Mouse (Mus musculus) ovary, adult 2 months (tissue): ENCODE data around the gene Adamts13. TPM values are rescaled to one million over a fixed set of nuclear protein-coding genes. Genes with fewer than 3 reads are reported as not detected.

Experiments used
- polyA plus RNA-seq: library from polyadenylated mRNA; depleted of rRNA; stranded (reverse); fragments of >200 nt; gene quantifications from 2 replicates; pipeline ENCODE4 v1.2.3, GENCODE M21; 2012; rRNA removed

The Adamts13 gene
- 0.08 and 0.10 TPM in 2 replicates for polyA plus RNA-seq

DNA sequence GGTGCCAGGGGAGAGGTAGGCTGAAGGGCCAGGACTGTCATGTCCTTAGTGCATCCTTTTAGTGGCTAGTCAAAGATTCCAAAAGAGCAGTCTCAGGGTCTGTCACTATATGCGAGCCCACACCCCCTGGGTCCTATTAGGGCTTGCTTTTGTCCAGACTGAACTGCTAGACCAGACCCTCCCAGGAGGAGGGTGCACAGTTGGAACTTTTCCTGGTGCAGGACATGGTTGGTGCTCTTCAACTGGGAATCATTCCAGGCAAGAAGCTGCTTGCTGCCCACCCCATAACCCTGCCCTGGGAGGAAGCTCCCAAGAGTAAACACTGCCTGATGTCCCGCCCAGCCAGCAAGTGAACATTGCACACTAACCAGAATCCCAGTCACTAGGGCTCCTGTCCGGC, at the start of gene Adamts13:
TSS of gene Adamts13 (plus strand) at position 301 of the 400 bp plus-strand sequence.

GRCm38 (mm10) chr2:26933304-26934055, 39.7 kb upstream of the Adamts13 start, which contains the start of the genes Surf4 and Stkld1:
Gene Surf4, minus strand, starts transcription at chr2:26933928.
Gene Stkld1, plus strand, starts transcription at chr2:26934047.

GRCm38 (mm10) chr2:26963923-26964723, 9.1 kb upstream of the Adamts13 start, which contains the start of gene Rexo4:
Gene Rexo4, minus strand, starts transcription at chr2:26964386.

GRCm38 (mm10) chr2:27009714-27010244, 36.6 kb downstream of the Adamts13 start, which contains the start of gene Cacfd1:
Gene Cacfd1, plus strand, starts transcription at chr2:27009926.

GRCm38 (mm10) chr2:27027618-27028436, 54.6 kb downstream of the Adamts13 start, which contains the start of gene Slc2a6:
Gene Slc2a6, minus strand, starts transcription at chr2:27027998.

Other genes starting within 250 kb of the Adamts13 start
- gene Abo, start 108.4 kb upstream of the Adamts13 start, polyA plus RNA-seq: 0.12 TPM in 1 of 2 replicates, not detected in the other
- 11.4 and 13.5 TPM in 2 replicates for gene Surf6, start 70.5 kb upstream of the Adamts13 start, polyA plus RNA-seq
- gene Med22, start 62.7 kb upstream of the Adamts13 start, polyA plus RNA-seq: 55.5 and 58.6 TPM in 2 replicates
- 1,025 and 1,306 TPM in 2 replicates for gene Rpl7a, start 62.7 kb upstream of the Adamts13 start, polyA plus RNA-seq
- 26.4 and 40.6 TPM in 2 replicates for gene Surf2, start 57.0 kb upstream of the Adamts13 start, polyA plus RNA-seq
- 45.5 and 54.3 TPM in 2 replicates for gene Surf1, start 56.9 kb upstream of the Adamts13 start, polyA plus RNA-seq
- gene Surf4, start 39.5 kb upstream of the Adamts13 start, polyA plus RNA-seq: 519 and 534 TPM in 2 replicates
- gene Stkld1, start 39.4 kb upstream of the Adamts13 start, polyA plus RNA-seq: 0.26 and 0.33 TPM in 2 replicates
- 22.0 and 24.6 TPM in 2 replicates for gene Rexo4, start 9.0 kb upstream of the Adamts13 start, polyA plus RNA-seq
- 76.5 and 99.4 TPM in 2 replicates for gene Cacfd1, start 36.5 kb downstream of the Adamts13 start, polyA plus RNA-seq
- 3.9 and 4.7 TPM in 2 replicates for gene Slc2a6, start 54.6 kb downstream of the Adamts13 start, polyA plus RNA-seq
- 0.51 and 1.6 TPM in 2 replicates for gene Mymk, start 98.8 kb downstream of the Adamts13 start, polyA plus RNA-seq
- 27.4 and 28.0 TPM in 2 replicates for gene Adamtsl2, start 106.0 kb downstream of the Adamts13 start, polyA plus RNA-seq
- 0.17 and 0.43 TPM in 2 replicates for gene Fam163b, start 169.1 kb downstream of the Adamts13 start, polyA plus RNA-seq
- gene Dbh, start 191.8 kb downstream of the Adamts13 start, polyA plus RNA-seq: 0.36 and 0.51 TPM in 2 replicates